Mouse (Mus musculus): ENCODE data around the gene Arid1b.

Arid1b gene

GRCm38 (mm10) chr17:5165201-5165825, 171.2 kb downstream of the Arid1b start:
- no peak for DNase-seq

- no peak for DNase-seq
These were observed 172.0 kb downstream of the Arid1b start for GRCm38 (mm10) chr17:5166175-5166574.

GRCm38 (mm10) chr17:5168046-5168445, 173.9 kb downstream of the Arid1b start:
- DNase-seq, result no peak

DNA sequence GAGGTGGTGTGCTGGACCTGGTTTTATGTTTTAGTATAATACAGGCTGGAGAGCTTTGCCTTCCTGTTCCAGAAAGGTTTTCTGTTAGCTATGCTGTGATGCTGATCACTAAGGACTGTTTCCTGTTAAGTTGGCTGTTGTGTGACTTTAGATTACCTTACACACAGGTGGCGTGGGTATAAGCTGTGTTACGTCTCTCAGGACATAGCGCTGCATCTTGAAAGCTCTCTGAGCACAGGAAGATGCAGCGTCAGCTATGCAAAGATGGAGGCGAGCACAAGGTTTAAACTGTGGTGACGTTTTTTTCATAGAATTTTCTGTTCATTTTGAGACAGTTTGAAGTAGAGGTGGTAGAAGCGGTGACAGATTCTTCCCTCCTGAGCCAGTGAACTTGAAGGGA, 174.5 kb downstream of the Arid1b start:
- no peak for DNase-seq

- DNase-seq, result no peak
These were observed 176.2 kb downstream of the Arid1b start for GRCm38 (mm10) chr17:5170321-5170720.

GRCm38 (mm10) chr17:5171467-5171866, 177.3 kb downstream of the Arid1b start:
- DNase-seq, result no peak

GRCm38 (mm10) chr17:5174426-5175020, 180.4 kb downstream of the Arid1b start:
- no peak for DNase-seq

DNA sequence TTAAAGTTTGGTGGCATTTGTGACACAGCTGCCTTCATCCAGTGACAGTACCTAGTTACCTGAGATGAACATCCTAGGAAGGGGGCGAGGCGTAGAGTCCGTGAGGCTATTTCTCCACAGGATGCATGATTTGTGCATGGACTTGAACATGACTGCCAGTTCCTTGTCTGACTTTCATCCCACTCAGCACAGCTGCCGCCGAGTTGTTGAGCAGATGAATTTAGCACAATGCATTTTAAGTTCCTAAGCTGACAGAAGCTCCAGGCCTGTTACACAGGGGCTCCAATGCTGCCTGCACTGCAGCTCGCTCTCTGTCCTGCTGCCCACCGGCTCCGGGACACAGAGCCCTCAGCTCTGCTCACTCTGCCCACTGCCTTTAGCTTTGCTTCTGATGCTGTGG, 181.4 kb downstream of the Arid1b start:
- no peak for DNase-seq

- no peak for DNase-seq
These were observed 182.2 kb downstream of the Arid1b start for GRCm38 (mm10) chr17:5176315-5176714.

GRCm38 (mm10) chr17:5178534-5178933, 184.4 kb downstream of the Arid1b start:
- DNase-seq, result no peak

DNA sequence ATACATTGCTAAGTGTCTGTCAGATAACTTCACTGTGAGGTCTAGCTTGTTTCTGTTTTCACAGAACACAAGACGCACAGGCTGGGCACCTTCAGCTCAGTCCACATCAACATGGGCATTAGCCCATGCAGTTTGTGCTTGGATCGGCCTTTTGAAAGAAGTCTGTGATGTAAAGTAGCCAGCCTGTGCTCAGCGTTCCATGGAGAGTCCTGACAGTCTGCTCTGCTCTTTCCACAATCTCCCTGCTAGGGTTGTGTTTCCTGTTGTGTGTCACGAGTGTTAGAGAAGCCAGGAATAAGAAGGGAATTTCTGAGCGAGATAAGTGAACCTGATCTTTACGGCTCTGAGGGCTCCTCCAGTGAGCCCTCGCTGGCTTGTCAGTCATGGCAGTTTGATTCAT, 184.9 kb downstream of the Arid1b start:
- no peak for DNase-seq

DNA sequence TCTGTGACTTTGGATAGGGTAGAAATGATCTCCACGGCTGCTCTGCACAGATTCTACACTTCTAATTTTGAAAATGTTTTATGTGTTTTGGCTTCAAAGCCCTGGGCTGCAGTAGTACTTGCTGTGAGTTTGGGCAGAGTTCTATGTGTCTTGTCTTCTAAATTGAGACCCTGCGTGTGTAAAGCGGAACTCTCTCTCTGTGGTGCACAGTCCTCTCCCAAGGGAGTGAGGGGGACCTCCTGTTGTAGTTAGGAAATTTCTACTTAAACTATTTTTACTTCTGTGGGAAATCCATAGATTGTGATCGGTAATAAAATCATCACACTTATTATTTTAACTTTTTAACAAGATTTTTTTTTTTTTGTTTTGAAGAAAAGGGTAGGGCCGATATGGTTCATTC, 185.3 kb downstream of the Arid1b start:
- DNase-seq, result no peak

DNA sequence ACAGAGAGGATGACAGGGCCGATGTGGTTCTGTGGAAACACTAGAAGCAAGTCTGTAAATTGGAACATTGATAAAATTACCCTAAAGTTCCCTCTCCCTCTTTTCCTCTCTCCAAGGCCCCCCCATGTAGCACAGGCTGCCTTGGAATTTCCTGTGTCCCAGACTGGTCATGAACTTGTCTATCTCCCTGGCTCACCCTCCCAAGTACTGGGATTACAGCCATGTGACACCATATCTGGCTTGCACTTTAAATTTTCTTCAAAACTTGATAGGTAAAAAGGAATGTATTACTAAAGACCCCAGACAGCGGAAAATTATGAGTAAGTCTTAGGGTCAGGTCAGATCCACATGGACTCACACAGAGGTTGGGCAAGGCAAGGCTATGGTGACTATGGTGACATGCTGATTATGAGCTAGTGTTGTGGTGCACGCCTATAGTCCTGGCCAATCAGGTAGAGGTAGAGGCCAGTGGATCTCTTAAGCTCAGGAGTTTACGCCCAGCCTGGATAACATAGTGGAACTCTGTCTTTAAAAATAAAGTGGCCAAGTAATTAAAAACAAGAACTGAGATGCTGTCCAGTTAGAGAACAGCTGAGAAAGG, 185.9 kb downstream of the Arid1b start:
- no peak for DNase-seq

DNA sequence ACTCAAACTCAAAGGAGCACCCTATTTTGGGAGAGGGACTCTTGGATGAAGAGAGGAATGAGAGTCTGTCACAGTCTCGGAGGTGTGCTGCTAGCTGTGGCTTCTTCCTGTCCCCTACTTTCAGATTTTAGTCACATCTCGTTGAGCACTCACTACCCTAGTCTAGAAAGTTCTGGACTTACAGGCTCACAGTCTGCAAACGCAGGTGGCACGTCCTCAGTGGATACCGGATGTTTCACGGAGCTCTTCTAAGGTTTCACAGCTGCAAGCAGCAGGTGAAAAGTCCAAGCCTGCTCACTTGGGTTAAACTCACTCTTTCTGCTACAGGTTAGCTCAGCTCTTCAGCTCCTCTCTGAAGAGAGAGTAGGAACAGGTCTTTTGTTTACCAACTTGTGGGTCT, 186.8 kb downstream of the Arid1b start:
- no peak for DNase-seq

DNA sequence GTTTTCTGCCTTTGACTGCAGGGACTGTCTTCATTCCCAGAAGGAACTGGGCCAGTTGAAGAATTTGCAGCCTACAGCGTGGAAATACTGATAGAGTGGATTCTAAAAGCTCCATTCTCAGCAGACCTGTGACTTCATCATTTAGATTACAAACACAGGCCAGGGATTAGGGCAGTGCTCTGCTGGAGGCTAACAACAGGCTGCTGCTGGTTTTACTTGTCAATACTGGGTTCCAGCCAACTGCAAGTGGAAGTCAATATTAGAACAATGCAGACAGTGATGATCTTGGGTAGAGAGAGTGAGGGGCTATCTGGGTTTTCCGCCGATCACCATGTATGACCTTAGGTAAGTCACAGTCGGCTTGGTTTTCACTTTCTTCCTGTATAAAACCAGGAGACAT, 188.4 kb downstream of the Arid1b start:
- no peak for DNase-seq

GRCm38 (mm10) chr17:5185501-5185900, 191.4 kb downstream of the Arid1b start:
- no peak for DNase-seq

GRCm38 (mm10) chr17:5187546-5187945, 193.4 kb downstream of the Arid1b start:
- peak; percentile 58 for DNase-seq

GRCm38 (mm10) chr17:5188400-5188799, 194.3 kb downstream of the Arid1b start:
- DNase-seq, result no peak

GRCm38 (mm10) chr17:5189551-5190351, 195.6 kb downstream of the Arid1b start:
- peak; percentile 96 for DNase-seq

- no peak for DNase-seq
These were observed 196.2 kb downstream of the Arid1b start for GRCm38 (mm10) chr17:5190367-5190766.

DNA sequence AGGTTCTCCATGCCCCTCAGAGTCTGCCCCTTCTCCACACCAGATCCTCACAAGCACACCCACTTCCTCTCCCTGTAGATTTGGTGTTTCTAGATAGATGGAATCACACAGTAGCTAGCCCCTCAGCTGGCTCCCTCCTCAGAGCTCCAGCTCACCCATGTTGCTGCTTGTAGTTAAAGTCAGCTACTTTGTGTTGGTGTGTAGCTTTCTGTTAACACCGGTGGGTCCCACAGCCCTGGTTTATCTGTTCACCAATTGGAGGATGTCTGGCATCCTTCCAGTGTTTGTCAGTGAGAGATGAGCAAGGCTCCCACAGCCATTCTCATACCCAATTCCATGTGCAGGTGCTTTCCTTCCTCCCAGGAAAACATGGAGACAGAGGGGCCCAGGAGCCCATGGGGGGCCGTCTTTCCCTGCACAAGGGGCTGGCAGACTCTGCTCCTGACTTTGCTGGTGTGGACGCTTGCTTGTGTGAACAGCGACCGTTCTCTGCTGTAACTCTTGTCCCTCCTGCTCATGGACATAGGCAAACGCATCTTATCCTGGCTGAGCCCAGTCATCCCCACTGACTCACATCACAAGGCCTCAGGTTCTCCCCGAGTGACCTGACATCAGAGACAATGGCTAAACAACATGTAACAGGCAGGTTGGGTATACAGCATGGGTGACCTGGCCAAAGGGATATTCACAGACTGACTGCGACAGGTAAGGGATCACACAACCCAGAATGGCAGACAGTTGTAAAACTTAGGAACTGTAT, 200.2 kb downstream of the Arid1b start:
- no peak for DNase-seq

GRCm38 (mm10) chr17:5195397-5195796, 201.3 kb downstream of the Arid1b start:
- peak; percentile 68 for DNase-seq

DNA sequence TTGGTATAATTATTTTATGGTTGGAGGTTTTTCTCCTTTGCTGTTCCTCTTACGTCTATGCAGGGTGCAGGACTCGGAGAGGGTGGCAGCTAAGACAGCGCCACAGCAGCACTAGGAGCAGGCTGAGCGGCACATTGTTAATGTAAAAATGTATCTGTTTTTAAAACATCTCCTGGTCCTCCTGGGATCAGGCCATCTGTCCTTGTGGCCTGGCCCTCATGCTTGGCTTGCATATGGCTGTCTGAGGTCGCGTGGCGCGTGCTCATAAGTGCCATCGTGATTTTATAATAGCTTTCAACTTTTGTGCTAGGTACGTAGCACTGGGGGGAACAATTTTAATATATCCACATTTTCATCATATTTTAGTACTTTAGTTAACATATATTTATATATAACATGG, 201.9 kb downstream of the Arid1b start:
- DNase-seq, result no peak
